Mouse (Mus musculus): ENCODE results near the gene Actn4.
"Not testable (repeated sequence)": the region's sequence is repeated elsewhere in the genome, so short reads cannot be mapped to it uniquely, and the experiment has no call there.

Actn4 gene

DNA sequence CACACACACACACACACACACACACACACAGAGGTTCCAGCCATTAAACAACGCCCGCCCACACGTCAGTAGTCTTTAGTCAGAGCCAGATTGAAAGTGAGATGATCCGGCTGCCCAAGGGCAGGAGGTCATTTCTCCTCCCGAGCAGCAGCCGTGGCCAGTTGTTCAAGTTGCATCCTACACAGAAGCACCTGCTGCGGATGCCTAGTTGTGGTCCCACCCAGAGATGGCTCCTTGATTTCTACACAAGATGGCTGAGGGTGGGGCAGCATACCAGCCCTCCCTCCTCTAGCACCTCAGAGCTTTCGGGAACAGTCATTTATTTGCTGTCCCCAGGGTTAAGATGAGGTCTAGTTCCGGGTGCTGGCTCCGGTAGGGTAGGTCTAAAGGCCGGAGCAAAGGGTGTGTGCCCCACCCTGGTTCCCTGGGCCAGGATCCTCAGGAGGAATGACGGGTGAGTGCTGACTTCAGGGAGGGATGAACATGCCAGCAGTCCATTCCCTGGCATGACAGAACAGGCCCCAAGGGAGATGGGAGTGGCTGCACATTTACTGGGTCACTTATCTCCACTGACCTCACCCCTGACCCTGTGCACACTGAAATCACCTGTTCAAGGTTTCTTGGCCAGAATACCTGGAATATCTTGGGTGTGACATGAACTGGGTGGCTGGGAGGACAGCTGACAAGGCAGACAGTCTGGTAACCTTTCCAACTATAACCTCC is 7.7 kb upstream of the Actn4 start:
- no peak for DNase-seq (ENCODE audit: low spot score in 2 of 2)

DNA sequence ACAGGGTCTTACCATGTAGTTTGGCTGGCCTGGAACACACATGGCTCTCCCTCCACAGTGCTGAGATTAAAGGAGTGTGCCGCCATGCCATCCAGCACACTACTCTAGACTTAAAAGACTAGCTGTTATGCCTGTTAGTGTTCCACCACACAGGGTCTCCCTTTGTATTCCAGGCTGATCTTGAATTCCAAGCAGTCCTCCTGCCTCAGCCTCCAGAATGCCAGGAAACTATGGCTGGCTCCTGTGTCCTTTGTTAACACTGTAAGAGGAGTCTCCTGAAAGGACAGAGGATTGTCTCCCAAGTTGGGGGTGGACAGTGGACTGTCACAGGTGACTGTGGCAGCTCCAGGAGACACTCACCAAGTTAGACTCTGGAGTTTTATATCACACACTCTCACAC is 7.1 kb upstream of the Actn4 start:
- DNase-seq (ENCODE audit: low spot score in 2 of 2) = no peak

DNA sequence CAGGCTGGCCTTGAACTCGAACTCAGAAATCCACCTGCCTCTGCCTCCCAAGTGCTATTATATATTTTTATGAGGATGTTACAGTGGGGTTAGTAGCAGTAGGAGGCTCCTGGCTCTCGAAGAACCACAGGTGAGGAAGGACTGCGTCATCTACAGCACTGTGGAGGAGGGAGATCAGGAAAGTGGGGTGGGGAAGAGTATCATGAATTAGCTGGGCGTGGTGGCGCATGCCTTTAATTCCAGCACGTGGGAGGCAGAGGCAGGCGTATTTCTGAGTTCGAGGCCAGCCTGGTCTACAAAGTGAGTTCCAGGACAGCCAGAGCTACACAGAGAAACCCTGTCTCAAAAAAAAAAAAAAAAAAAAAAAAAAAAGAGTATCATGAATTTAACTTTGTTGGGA is 6.0 kb upstream of the Actn4 start:
- DNase-seq (ENCODE audit: low spot score in 2 of 2) = not testable (repeated sequence)

DNA sequence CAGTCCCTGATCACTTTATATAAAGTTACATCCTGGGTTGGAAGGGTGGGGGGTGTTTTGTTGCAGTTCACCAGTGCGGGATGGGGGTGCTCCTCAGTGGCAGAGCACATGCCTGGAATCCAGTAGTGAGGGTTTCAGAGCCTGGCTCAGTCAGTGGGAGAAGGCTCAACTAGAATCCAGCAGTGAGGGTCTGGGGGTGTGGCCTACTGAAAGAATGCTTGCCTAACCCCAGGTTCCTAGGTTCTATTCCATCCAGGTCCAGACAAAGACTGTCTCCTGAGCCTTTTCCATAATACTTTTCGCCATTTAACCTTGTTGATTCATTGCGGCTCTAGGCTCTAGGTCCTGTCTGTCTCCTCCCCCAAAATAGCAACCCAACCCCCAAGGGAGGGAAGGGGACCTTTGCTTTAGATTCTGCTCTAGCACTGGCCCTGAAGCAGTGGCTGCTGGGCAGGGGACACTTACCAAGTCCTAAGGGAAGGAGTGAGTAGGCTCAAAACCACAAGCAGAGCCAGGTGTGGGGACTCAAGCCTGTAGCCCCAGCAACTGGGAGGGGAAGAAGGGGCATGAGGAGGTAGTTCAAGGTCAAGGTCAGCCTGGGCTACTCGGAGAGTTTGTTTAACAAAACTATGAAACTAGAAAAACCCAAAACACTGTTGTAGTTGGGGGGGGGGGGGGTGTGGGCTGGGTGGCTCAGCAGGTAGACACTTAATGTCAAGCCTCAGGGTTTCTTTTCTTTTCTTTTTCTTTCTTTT is 4.8 kb upstream of the Actn4 start:
- DNase-seq (ENCODE audit: low spot score in 2 of 2) = no peak

DNA sequence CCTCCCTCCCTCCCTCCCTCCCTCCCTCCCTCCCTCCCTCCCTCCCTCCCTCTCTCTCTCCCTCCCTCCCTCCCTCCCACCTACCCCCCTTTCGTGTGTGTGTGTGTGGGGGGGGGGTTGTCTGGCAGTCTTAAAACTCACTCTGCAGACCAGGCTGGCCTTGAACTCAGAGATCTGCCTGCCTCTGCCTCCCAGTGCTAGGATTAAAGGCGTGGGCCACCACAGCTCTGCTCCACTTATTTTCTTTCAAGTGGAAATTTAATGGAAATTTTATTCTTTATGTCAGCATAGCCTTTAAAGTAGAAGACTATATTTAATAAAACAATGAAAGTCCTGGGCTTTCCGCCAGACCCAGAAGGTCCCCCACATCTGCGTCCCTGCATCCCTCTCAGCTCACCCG is 4.0 kb upstream of the Actn4 start:
- DNase-seq (ENCODE audit: low spot score in 2 of 2) = no peak

DNA sequence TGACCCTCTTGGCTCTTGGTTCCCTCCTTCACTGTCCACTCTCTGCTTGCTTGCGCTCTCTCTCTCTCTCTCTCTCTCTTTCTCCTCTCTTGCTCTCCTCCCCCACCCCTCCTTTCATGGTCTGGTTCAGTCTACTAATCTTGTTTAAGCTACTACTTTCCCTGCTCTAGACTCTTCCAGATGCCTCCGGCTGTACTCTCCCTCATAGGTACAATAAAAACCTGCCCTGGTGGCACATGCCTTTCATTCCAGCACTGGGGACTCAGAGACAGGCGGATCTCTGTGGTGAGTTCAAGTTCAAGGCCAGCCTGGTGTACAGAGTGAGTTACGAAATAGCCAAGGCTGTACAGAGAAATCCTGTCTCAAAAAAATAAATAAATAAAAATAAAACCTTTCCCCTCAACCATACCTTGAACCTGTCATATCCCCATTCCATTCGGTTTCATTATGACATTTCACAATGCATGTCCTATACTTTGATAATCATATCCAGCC is 3.3 kb upstream of the Actn4 start:
- no peak for DNase-seq (ENCODE audit: low spot score in 2 of 2)

DNA sequence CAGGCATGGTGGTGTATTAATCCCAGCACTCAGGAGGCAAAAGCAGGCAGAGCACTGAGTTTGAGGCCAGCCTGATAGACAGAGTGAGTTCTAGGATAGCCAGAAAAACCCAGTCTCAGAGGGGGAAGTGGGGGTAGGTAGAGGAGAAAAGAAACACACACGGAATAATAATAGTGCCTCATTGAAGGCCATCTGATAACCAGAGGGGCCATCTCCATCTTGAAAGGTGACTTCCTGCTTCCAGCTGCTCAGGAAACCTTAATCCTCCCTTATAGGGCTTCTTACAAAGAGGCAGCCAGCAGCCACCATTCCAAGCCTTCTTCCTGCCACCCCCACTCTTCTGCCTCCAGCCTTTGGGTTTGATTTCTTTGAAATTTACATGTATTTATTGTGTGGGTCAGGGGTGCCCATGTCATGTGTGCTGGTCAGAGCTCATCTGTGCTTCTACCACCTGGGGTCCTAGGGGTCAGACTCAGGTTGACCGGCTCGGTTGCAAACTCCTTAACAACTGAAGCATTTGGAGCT is 1.3 kb upstream of the Actn4 start:
- no peak for DNase-seq (ENCODE audit: low spot score in 2 of 2)

DNA sequence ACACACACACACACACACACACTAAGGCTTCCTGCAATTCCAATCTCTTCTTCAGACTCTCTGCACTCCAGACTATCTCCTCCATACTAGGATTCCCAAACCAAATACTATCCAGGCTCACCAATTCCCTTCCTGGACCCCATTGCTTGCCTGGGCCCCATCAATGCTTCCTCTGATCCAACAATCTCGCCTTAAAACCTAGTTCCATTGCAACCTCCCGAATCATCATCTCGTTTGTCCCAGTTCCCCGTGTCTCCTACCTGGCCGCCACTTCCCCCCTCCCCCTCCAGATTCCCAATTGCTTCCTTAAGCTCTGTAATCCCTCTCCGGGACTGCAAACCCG is 585 bp downstream of the Actn4 start:
- DNase-seq (ENCODE audit: low spot score in 2 of 2) = no peak

DNA sequence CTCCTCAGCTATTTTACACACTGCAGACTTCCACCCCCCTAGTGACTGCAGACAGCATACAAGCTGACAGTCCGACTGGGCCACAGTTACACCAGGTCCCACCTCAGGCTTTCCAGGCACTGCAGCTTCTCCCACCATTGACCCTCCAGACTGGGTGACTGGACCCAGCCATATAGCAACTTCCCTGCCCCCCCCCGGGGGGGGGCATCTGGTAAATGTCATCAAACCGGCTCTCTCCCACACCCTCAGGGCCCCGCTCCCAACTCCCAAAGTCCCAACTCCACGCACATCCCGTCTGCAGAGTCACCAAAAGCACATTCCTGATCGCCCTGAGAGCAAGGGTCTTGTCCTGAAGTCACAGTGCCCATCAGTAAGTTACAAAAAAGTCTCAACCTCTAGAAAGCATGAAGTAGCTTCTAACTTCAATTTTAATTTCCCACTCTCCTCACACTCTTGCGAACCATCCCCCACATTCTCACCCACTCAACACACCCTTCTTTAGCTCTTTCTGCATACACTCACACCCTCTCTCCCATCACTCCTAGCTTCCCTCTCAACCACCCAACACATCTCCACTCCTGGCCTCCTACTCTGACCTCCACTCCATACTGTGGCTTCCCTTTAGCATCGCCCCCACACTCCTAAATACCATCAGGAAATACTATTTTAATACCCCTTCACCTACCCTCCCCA is 1.6 kb downstream of the Actn4 start:
- DNase-seq (ENCODE audit: low spot score in 2 of 2) = no peak

DNA sequence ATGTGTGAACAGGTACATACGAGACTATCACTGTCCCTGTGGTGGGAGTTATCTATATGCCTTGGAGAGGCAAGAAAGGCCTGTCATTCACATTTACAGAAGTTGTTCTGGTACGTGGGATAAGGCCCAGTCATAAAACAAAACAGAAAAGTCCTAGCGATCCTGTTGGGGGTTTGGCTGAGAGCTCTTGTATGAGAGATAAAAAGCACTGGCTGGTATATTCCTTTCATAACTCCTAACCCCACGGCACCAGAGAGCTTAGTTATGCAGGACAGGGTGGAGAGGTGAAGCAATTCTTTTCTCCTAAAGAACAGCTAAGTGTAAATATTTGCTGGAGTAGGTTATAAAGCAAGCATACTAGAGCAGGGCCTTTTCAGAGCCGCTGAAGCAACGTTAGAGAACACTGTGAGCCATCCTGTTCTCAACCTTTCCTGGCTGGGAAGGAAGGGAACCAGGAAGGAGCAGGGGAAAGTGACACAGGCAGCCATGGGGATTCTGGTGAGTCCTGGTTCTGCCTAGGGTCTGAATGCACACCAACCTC is 2.6 kb downstream of the Actn4 start:
- no peak for DNase-seq (ENCODE audit: low spot score in 2 of 2)

DNA sequence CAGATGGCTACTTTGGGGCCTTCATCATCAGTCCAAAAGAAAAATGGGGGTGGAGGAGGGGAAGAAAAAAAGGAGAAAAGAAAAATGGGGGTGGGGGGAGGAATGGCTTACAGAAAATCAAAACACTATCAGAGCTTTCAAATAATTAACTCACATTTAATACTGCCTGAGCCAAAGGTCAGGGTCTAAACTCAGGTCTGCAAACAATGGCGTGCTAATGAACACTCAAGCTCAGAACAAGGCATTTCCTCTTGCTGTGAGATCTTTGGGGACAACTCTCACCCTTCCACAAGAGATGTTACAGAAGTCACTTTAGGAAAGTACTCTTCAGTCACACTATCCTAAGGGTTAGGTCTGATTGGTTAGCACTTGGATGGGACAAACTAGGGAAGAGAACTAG is 3.4 kb downstream of the Actn4 start:
- no peak for DNase-seq (ENCODE audit: low spot score in 2 of 2)

DNA sequence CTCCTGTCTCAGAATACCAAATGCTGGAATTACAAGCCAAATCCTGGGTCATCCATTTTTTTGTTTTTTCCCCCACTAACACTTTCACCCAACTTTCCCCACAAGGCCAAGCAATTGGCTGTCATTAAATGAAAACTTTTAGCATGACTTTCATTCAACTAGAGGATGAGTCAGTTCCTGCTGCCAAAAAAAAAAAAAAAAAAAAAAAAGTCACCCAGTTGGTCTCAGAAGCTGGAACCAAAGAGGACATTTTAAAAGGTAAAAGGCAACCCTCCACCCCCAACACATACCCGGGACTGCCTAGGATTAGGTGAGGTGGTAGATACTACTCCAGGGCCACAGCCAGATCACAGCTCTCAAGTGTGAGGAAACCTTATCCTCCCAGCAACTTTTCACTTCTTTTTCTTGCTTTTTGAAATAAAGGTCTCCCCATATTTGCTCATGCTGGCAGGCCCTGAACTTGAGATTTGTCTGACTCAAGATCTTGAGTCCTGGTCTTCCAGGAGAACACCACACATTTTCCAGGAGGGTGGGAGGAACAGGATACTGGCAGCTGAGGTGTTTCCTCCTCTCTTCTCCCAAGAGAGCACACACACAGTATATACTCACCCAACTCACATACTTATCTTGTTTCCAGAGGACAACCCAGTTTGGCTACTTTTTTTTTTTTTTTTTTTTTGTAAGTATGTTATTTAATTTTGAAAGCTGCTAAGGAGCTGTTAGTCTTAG is 4.0 kb downstream of the Actn4 start:
- DNase-seq (ENCODE audit: low spot score in 2 of 2) = no peak

DNA sequence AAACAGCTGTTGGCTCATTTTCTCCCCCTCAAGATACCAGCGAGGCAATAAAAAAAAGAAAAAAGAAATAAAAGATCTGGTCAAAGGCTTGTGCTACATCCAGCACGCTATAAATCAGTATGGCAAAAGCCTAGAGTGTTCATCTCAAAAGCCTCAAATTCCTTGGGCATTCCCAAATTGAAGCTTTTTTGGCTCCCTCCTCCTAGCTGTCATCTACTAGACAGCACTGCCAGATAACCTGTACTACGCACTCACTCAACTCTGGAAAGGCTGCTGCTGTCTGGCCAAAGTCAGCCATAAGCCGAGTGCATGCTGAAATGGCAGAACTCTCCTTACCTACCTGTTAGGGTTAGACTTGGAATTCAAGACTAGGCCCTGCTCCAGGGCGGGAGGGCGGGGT is 4.9 kb downstream of the Actn4 start:
- DNase-seq (ENCODE audit: low spot score in 2 of 2) = no peak

DNA sequence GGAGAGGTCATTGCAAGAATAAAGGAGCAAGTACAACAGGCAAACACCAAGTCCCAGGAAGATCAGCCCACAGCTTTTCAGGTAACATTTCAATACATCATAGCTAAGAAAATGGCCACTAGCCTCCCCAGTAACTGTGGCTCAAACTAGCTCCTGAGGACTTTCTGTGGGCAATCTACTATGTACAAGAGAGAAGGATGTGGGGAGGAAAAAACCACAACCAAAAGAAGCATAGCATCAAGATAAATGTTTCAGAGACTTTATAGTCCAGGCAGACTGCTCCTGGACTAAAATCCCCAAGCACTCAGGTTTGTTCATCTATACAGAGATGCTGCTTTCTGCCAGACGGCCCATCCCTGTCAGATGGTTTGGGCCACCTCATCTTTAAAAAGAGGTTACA is 5.9 kb downstream of the Actn4 start:
- DNase-seq (ENCODE audit: low spot score in 2 of 2) = no peak

DNA sequence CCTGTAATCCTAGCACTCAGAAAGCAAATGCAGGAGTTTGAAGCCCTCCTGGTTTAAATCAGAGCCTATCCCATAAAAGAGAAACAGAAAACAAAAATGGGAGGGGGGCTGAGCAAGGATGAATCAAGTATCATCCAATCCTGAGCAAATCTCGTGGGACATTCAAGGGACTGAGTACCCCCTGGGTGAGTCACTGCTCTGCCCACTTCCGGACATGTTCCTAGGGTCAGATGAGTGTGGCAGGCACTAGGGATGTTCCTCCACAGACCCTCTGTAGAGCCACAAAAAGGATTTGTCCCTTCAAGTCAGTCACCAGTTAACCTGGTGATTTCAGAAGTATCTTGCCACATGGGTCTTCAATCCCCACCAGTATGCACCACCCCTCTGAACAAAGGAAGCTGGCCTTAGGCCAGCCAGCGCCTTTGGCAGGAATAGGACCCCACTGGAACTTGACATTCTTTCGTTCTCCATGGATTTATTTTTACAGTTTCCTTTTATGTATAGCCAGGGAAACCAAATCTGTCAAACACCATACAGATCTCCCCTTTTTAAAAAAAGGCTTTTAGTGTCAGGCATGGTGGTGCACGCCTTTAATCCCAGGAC is 6.7 kb downstream of the Actn4 start:
- DNase-seq (ENCODE audit: low spot score in 2 of 2) = no peak

DNA sequence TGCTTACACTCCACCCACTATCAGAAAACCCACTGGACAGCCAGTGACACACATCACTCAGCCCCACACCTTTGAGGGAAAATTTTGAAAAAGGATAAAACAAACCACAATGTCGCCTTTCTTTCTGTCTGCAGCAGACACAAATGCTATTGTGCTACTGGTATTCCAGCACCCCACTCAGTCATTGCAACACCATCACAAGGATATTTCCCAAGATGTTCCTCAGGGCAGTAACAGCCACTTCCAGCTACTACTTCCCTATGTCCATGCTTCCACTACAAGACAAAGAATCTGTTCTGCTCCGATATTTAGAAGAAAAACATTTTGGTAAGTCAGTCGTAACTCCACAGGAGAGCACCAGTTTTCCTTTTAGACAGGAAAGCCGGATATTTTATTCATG is 7.4 kb downstream of the Actn4 start:
- DNase-seq (ENCODE audit: low spot score in 2 of 2) = no peak

DNA sequence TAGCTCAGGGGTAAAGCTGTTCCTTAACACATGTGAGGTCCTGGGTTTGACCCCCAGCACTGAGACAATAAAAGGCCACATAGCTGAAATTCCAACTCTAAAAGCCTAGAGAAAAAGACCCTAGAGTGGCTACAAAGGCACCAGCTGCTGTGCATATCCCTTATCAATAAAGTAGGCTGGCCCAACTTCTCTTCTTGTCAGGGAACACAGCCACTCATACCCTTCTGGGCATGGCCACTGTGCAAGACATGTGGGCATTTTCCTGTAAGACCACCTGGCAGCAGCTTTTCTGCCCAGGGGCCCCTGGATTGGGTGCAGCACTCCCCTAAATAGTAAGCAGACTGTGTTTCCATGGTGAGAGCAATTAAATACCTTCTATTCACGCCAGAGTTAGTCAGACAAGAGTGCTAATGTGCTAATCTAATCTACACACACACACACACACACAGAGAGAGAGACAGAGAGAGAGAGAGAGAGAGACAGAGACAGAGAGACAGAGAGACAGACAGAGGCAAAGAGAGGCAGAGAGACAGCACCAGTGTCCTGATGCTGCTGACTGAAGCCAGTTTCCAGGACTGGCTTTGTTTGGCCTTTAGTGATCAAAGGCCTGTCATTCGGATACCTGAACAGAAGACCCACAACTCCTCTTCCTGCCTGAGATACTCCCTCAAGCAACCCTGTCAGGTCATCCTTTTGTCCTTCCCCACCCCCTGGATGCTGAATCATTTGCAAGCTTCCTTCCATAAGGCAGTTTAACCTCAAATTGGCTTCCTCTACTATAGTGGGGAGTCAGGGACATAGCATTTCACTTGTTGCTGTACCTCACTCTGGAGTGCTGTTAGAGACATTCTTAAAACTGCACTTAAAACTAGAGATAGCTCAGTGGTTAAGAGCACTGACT is 8.4 kb downstream of the Actn4 start:
- no peak for DNase-seq (ENCODE audit: low spot score in 2 of 2)

DNA sequence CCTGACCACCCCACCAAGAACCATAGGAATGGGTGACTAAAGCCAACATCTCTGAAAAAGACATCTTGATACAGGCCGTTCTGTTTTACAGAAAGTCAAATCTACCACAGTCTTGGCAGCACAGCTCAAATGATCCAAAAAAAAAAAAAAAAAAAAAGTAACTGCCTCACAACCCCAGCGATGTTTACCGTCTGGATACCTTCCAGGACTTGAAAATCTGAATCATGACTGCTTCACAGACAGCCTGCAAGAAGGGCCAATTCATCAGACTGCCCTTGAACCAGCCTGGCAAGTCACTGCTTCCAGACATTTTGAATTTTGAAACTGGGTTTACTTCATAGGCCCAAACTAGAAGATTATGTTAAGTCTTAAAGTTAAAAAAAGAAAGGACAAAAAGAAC is 9.4 kb downstream of the Actn4 start:
- no peak for DNase-seq (ENCODE audit: low spot score in 2 of 2)

DNA sequence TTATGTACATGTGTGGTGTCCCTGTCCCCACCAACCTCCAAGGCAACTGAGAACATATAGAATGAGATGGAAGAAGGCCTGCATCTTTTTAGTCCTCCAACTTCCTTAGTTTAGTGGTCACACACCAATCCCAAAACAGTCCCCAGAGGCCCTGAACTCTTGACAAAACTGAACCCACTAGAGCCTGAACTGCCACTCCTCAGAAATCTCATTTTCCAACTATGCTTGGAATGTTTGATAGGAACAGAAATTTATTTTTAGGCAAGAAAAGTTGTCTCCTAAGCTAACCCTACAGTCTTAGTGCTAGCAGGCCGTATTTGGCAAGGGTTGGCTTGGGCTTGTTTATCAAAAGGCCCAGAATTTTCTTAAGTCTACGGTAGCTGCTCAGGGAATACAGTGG is 10.4 kb downstream of the Actn4 start:
- DNase-seq (ENCODE audit: low spot score in 2 of 2) = no peak

DNA sequence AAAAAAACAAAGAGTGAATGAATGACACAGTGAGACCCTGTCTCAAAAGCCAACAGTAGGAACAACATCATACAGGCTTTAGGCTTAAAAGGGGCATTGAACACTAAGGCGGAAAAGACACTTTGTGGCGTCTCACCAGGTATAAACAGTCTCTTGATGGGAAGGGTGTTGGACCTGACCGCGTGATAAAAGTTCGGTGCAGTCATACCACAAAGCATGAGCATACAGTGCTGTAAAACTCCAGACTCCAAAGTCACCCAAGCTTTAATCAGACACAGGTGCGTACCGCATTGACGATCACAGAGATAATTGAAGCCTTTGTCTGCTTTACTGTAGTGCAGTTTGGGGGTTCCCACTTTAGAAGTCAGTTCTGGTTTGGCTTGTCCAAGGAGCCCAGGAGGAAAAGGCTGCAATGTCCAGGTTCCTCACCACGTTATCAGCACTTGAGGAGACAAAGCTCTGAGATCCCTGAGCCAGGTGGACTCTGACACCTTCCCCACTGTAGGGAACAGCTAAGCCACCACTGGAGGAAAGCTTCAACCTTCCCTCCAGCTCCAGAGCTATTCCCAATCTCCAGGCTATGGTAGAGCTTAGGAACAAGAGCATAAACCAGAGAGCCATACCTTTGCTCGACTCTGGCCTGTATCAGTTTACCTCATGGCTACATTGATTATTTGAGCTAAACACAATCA is 11.6 kb downstream of the Actn4 start:
- no peak for DNase-seq (ENCODE audit: low spot score in 2 of 2)

Measured in right cerebral cortex, postnatal 10 days (tissue).